Mouse (Mus musculus) cerebellum, adult (tissue): Measurements from ENCODE around the gene Atp5b.
A peak's percentile ranks its signal among the peaks of the same experiment; 100 is the strongest.
"Not testable (repeated sequence)": the region's sequence is repeated elsewhere in the genome, so short reads cannot be mapped to it uniquely, and the experiment has no call there.

Experiments used
- ATAC-seq: cut with Nextera tagmentation; 2 replicates; pipeline ENCODE4 v1.9.2; 2017; ENCODE audit warnings: mild to moderate bottlenecking, moderate library complexity, mixed read lengths; ENCODE audit not compliant: insufficient number of reproducible peaks, low FRiP score, low TSS enrichment

The Atp5b gene

GRCm38 (mm10) chr10:128062221-128062989, 20.7 kb upstream of the Atp5b start:
- no peak for ATAC-seq

GRCm38 (mm10) chr10:128066072-128066471, 17.0 kb upstream of the Atp5b start:
- no peak for ATAC-seq

GRCm38 (mm10) chr10:128069201-128069600, 13.9 kb upstream of the Atp5b start:
- ATAC-seq: no peak

- ATAC-seq: not testable (repeated sequence)
These were observed 12.6 kb upstream of the Atp5b start for GRCm38 (mm10) chr10:128070432-128070831.

GRCm38 (mm10) chr10:128078269-128078668, 4.8 kb upstream of the Atp5b start:
- ATAC-seq: not testable (repeated sequence)

- ATAC-seq: no peak
These were observed 2.6 kb upstream of the Atp5b start for GRCm38 (mm10) chr10:128080496-128080895.

GRCm38 (mm10) chr10:128081807-128082476, 1.1 kb upstream of the Atp5b start:
- ATAC-seq: no peak

GRCm38 (mm10) chr10:128082477-128082808, 630 bp upstream of the Atp5b start:
- ATAC-seq: no peak

GRCm38 (mm10) chr10:128083688-128084087, 615 bp downstream of the Atp5b start:
- ATAC-seq: no peak

- no peak for ATAC-seq
These were observed 1.1 kb downstream of the Atp5b start for GRCm38 (mm10) chr10:128084160-128084559.

GRCm38 (mm10) chr10:128086391-128086790, 3.3 kb downstream of the Atp5b start:
- no peak for ATAC-seq

- not testable (repeated sequence) for ATAC-seq
These were observed 4.1 kb downstream of the Atp5b start for GRCm38 (mm10) chr10:128087216-128087615.

GRCm38 (mm10) chr10:128088181-128088580, 5.1 kb downstream of the Atp5b start:
- no peak for ATAC-seq

GRCm38 (mm10) chr10:128089842-128090241, 6.8 kb downstream of the Atp5b start:
- no peak for ATAC-seq

GRCm38 (mm10) chr10:128090651-128091563, 7.8 kb downstream of the Atp5b start:
- peak; percentile 12; the same call in 1 of the 2 replicates for ATAC-seq

GRCm38 (mm10) chr10:128091564-128092505, 8.8 kb downstream of the Atp5b start, which contains the start of gene Baz2a:
Gene Baz2a (plus strand): TSS chr10:128091577.
- ATAC-seq: no peak

- peak; percentile 28 for ATAC-seq
These were observed 9.7 kb downstream of the Atp5b start for GRCm38 (mm10) chr10:128092506-128093495.

GRCm38 (mm10) chr10:128093496-128094294, 10.6 kb downstream of the Atp5b start:
- ATAC-seq: no peak
